Mouse (Mus musculus) testis, postnatal 14 days (tissue): ENCODE measurements around the gene Syt1.

Experiments used
- DNase-seq: peaks from one replicate; pipeline ENCODE4 v3.0.0; 2021; ENCODE audit warnings: low spot score

Syt1 gene

GRCm38 (mm10) chr10:109010241-109011193 is at the start of gene Syt1:
Gene Syt1 (minus strand): TSS chr10:109010982.
- DNase-seq, result peak; percentile 70

GRCm38 (mm10) chr10:109056500-109056899 is 45.7 kb upstream of the Syt1 start:
- DNase-seq, result no peak

GRCm38 (mm10) chr10:109047537-109047936 is 36.8 kb upstream of the Syt1 start:
- DNase-seq, result no peak

- DNase-seq, result no peak
These were observed 36.2 kb upstream of the Syt1 start for GRCm38 (mm10) chr10:109046988-109047387.

GRCm38 (mm10) chr10:109011226-109012165 is 714 bp upstream of the Syt1 start:
- DNase-seq, result peak; percentile 17

GRCm38 (mm10) chr10:109009831-109010230 is 951 bp downstream of the Syt1 start:
- no peak for DNase-seq

- no peak for DNase-seq
These were observed 2.3 kb downstream of the Syt1 start for GRCm38 (mm10) chr10:109008456-109008855.

GRCm38 (mm10) chr10:109003482-109003881 is 7.3 kb downstream of the Syt1 start:
- peak; percentile 24 for DNase-seq

GRCm38 (mm10) chr10:108987250-108987649 is 23.5 kb downstream of the Syt1 start:
- DNase-seq, result no peak

- DNase-seq, result peak; percentile 25
These were observed 31.1 kb downstream of the Syt1 start for GRCm38 (mm10) chr10:108979660-108980059.

- no peak for DNase-seq
These were observed 55.8 kb downstream of the Syt1 start for GRCm38 (mm10) chr10:108954952-108955351.

GRCm38 (mm10) chr10:108952182-108952581 is 58.6 kb downstream of the Syt1 start:
- DNase-seq, result no peak

GRCm38 (mm10) chr10:108936838-108937430 is 73.8 kb downstream of the Syt1 start:
- DNase-seq, result no peak

- no peak for DNase-seq
These were observed 80.5 kb downstream of the Syt1 start for GRCm38 (mm10) chr10:108930299-108930698.

GRCm38 (mm10) chr10:108929676-108930075 is 81.1 kb downstream of the Syt1 start:
- DNase-seq, result no peak

GRCm38 (mm10) chr10:108905264-108905663 is 105.5 kb downstream of the Syt1 start:
- no peak for DNase-seq

- no peak for DNase-seq
These were observed 106.4 kb downstream of the Syt1 start for GRCm38 (mm10) chr10:108904371-108904770.

- peak; percentile 36 for DNase-seq
These were observed 114.3 kb downstream of the Syt1 start for GRCm38 (mm10) chr10:108896529-108896928.

GRCm38 (mm10) chr10:108893288-108893687 is 117.5 kb downstream of the Syt1 start:
- DNase-seq, result no peak

GRCm38 (mm10) chr10:108892441-108892840 is 118.3 kb downstream of the Syt1 start:
- DNase-seq, result no peak

- peak; percentile 14 for DNase-seq
These were observed 121.7 kb downstream of the Syt1 start for GRCm38 (mm10) chr10:108889084-108889483.

GRCm38 (mm10) chr10:108886781-108887180 is 124.0 kb downstream of the Syt1 start:
- no peak for DNase-seq
